Mouse (Mus musculus) adrenal gland, adult 8-10 months (tissue): Measurements from ENCODE around the gene Chgb. TPM values are rescaled to one million over a fixed set of nuclear protein-coding genes. Genes with fewer than 3 reads are reported as not detected.

ENCODE experiments used
- total RNA-seq, 4 experiments: library from RNA; stranded (reverse); gene quantifications; 2 replicates each; pipeline ENCODE4 v1.2.4; 2022

Gene Chgb
- total RNA-seq, 4 experiments from 2014 or later: 1,792 to 2,284 (median 1,895) TPM

Other genes with a start within 250 kb of the Chgb start
- gene Gpcpd1, start 193.5 kb upstream of the Chgb start, total RNA-seq: 10 to 100 TPM; 19.5 to 61.3 (median 25.4) TPM
- 10 to 100 TPM; 10.7 to 12.1 (median 11.9) TPM for gene Shld1, start 94.3 kb upstream of the Chgb start, total RNA-seq
- 10 to 100 TPM; 21.8 to 30.5 (median 28.1) TPM for gene Trmt6, start 34.8 kb downstream of the Chgb start, total RNA-seq
- gene Mcm8, start 34.9 kb downstream of the Chgb start, total RNA-seq: 1 to 10 TPM; 3.5 to 4.1 (median 3.9) TPM
- 10 to 100 TPM; 58.7 to 99.6 (median 68.6) TPM for gene Crls1, start 65.4 kb downstream of the Chgb start, total RNA-seq
- gene Lrrn4, start 99.6 kb downstream of the Chgb start, total RNA-seq: 1 to 10 TPM; 2.5 to 4.4 (median 3.3) TPM
- not detected for gene Fermt1, start 164.6 kb downstream of the Chgb start, total RNA-seq